Mouse (Mus musculus) MEL (cell line): ENCODE measurements around the gene ccdc198. TPM values are rescaled to one million over a fixed set of nuclear protein-coding genes. Genes with fewer than 3 reads are reported as not detected.

ENCODE experiments used
- polyA plus RNA-seq, 2 experiments: library from polyadenylated mRNA; stranded (reverse) in 1 of 2; unstranded in 1 of 2; fragments of >175 nt in 1 of 2; fragments of >200 nt in 1 of 2; gene quantifications; 2 replicates each; pipeline versions ENCODE4 v1.2.1 to v1.2.4; 2012; ENCODE audit warnings: low replicate concordance in 2 of 2, low read depth in 1 of 2; ENCODE audit not compliant: insufficient read length in 2 of 2, insufficient read depth in 1 of 2, missing spikeins in 1 of 2
- total RNA-seq: library from RNA; depleted of rRNA; stranded (reverse); fragments of 300-350 nt; gene quantifications from 2 replicates; pipeline ENCODE4 v1.2.3, GENCODE M21; 2012; rRNA removed

ccdc198 gene
- total and polyA plus RNA-seq, 3 experiments = not detected

Other genes starting within 250 kb of the ccdc198 start
- gene Ap5m1, start 179.4 kb downstream of the ccdc198 start, total RNA-seq = 15.1 and 15.4 TPM in 2 replicates
- 10 to 100 TPM in 1 of 2 experiments, not detected in 1; 13.7 TPM for gene Ap5m1, start 179.4 kb downstream of the ccdc198 start, polyA plus RNA-seq
- 33.3 and 34.9 TPM in 2 replicates for gene Exoc5, start 178.8 kb downstream of the ccdc198 start, total RNA-seq
- gene Exoc5, start 178.8 kb downstream of the ccdc198 start, polyA plus RNA-seq = 10 to 100 TPM; 23.0 to 56.4 TPM
- gene Naa30, start 73.2 kb downstream of the ccdc198 start, total RNA-seq = 15.9 and 16.4 TPM in 2 replicates
- gene Naa30, start 73.2 kb downstream of the ccdc198 start, polyA plus RNA-seq = 10 to 100 TPM; 18.7 to 32.6 TPM